Mouse (Mus musculus): ENCODE data around the gene Mettl21e. TPM values are rescaled to one million over a fixed set of nuclear protein-coding genes. Genes with fewer than 3 reads are reported as not detected.

Mettl21e gene
- polyA plus RNA-seq, 1 experiment from 2014 or later: not detected

GRCm38 (mm10) chr1:44178086-44178485 is 40.7 kb downstream of the Mettl21e start:
- 94% methylated on average over 5 of the region's 5 CpGs for WGBS
- H3K27me3 ChIP-seq (ENCODE audit: low read depth, poor library complexity, severe bottlenecking): no peaks in the 10 kb centered on the region
- no peak overlapping the region for H3K27ac ChIP-seq (replicated peaks)
- H3K4me1 ChIP-seq: no peaks in the 10 kb centered on the region
- no peaks in the 10 kb centered on the region for H3K9me3 ChIP-seq (replicated peaks)
- no peak for DNase-seq (ENCODE audit: low spot score)
- H3K36me3 ChIP-seq: peaks cover 91% of the 10 kb centered on the region
- no peak overlapping the region for H3K4me3 ChIP-seq

- H3K36me3 ChIP-seq: peaks cover 96% of the 10 kb centered on the region
- WGBS: 88% methylated on average over 8 of the region's 8 CpGs
- no peak for DNase-seq (ENCODE audit: low spot score)
Observed at GRCm38 (mm10) chr1:44173903-44174302, 44.9 kb downstream of the Mettl21e start.

GRCm38 (mm10) chr1:44172656-44173055 is 46.1 kb downstream of the Mettl21e start:
- DNase-seq (ENCODE audit: low spot score): no peak
- H3K27ac ChIP-seq (replicated peaks): no peak overlapping the region
- no peak overlapping the region for H3K4me3 ChIP-seq
- H3K27me3 ChIP-seq (ENCODE audit: low read depth, poor library complexity, severe bottlenecking): no peaks in the 10 kb centered on the region
- H3K4me1 ChIP-seq: no peaks in the 10 kb centered on the region
- H3K36me3 ChIP-seq: peaks cover 96% of the 10 kb centered on the region
- WGBS: 95% methylated on average over 4 of the region's 4 CpGs
- peaks cover 18% of the 10 kb centered on the region for H3K9me3 ChIP-seq (replicated peaks)

More at GRCm38 (mm10) chr1:44173903-44174302, 44.9 kb downstream of the Mettl21e start:
- Histone ChIP-seq H3K27ac (replicated peaks) (no peak overlapping the region), H3K4me3 (no peak overlapping the region), H3K9me3 (replicated peaks) (peaks cover 18% of the 10 kb centered on the region), H3K4me1 (no peaks in the 10 kb centered on the region), H3K27me3 (ENCODE audit: low read depth, poor library complexity, severe bottlenecking) (no peaks in the 10 kb centered on the region)

GRCm38 (mm10) chr1:44167859-44168383 is 50.8 kb downstream of the Mettl21e start:
- DNase-seq (ENCODE audit: low spot score): no peak
- Histone ChIP-seq H3K4me1 (no peaks in the 10 kb centered on the region), H3K4me3 (no peak overlapping the region), H3K36me3 (peaks cover 99% of the 10 kb centered on the region), H3K9me3 (replicated peaks) (peaks cover 18% of the 10 kb centered on the region), H3K27ac (replicated peaks) (no peak overlapping the region), H3K27me3 (ENCODE audit: low read depth, poor library complexity, severe bottlenecking) (no peaks in the 10 kb centered on the region)
- WGBS: 94% methylated on average over 3 of the region's 3 CpGs

- H3K4me1 ChIP-seq: no peaks in the 10 kb centered on the region
- DNase-seq (ENCODE audit: low spot score): no peak
- H3K27ac ChIP-seq (replicated peaks): no peak overlapping the region
- no peaks in the 10 kb centered on the region for H3K27me3 ChIP-seq (ENCODE audit: low read depth, poor library complexity, severe bottlenecking)
- no peak overlapping the region for H3K4me3 ChIP-seq
- WGBS: 96% methylated on average over 5 of the region's 5 CpGs
- no peaks in the 10 kb centered on the region for H3K9me3 ChIP-seq (replicated peaks)
- H3K36me3 ChIP-seq: peaks cover 100% of the 10 kb centered on the region
Observed at GRCm38 (mm10) chr1:44162389-44162788, 56.4 kb downstream of the Mettl21e start.

GRCm38 (mm10) chr1:44161818-44162217 is 56.9 kb downstream of the Mettl21e start:
- Histone ChIP-seq H3K4me3 (no peak overlapping the region), H3K27ac (replicated peaks) (no peak overlapping the region), H3K9me3 (replicated peaks) (no peaks in the 10 kb centered on the region), H3K36me3 (peaks cover 100% of the 10 kb centered on the region), H3K4me1 (no peaks in the 10 kb centered on the region), H3K27me3 (ENCODE audit: low read depth, poor library complexity, severe bottlenecking) (no peaks in the 10 kb centered on the region)
- no peak for DNase-seq (ENCODE audit: low spot score)
- 94% methylated on average over 6 of the region's 6 CpGs for WGBS

- Histone ChIP-seq H3K4me3 (no peak overlapping the region), H3K36me3 (peaks cover 71% of the 10 kb centered on the region), H3K9me3 (replicated peaks) (no peaks in the 10 kb centered on the region), H3K27ac (replicated peaks) (no peak overlapping the region), H3K4me1 (no peaks in the 10 kb centered on the region), H3K27me3 (ENCODE audit: low read depth, poor library complexity, severe bottlenecking) (no peaks in the 10 kb centered on the region)
- DNase-seq (ENCODE audit: low spot score): no peak
- WGBS: 92% methylated on average over 6 of the region's 6 CpGs
Observed at GRCm38 (mm10) chr1:44158317-44158716, 60.4 kb downstream of the Mettl21e start.

- H3K36me3 ChIP-seq: peaks cover 56% of the 10 kb centered on the region
- DNase-seq (ENCODE audit: low spot score): no peak
- H3K27me3 ChIP-seq (ENCODE audit: low read depth, poor library complexity, severe bottlenecking): no peaks in the 10 kb centered on the region
- H3K9me3 ChIP-seq (replicated peaks): peaks cover 10% of the 10 kb centered on the region; the same call in 1 of the 2 replicates
- no peaks in the 10 kb centered on the region for H3K4me1 ChIP-seq
- WGBS: 97% methylated on average over 4 of the region's 4 CpGs
- H3K27ac ChIP-seq (replicated peaks): no peak overlapping the region
- H3K4me3 ChIP-seq: no peak overlapping the region
Observed at GRCm38 (mm10) chr1:44155287-44155686, 63.5 kb downstream of the Mettl21e start.

Other genes with a start within 250 kb of the Mettl21e start
- gene Mettl21c, start 198.9 kb downstream of the Mettl21e start, polyA plus RNA-seq (2016; fragmentation: Nextera tagmentation; extraction: Ambion mirVana): 0.41 and 0.63 TPM in 2 replicates
- 0.16 and 0.22 TPM in 2 replicates for gene Gm8251, start 157.0 kb downstream of the Mettl21e start, polyA plus RNA-seq (2016; fragmentation: Nextera tagmentation; extraction: Ambion mirVana)
- 105 and 118 TPM in 2 replicates for gene Tex30, start 116.5 kb downstream of the Mettl21e start, polyA plus RNA-seq (2016; fragmentation: Nextera tagmentation; extraction: Ambion mirVana)
- gene Kdelc1, start 100.2 kb downstream of the Mettl21e start, polyA plus RNA-seq (2016; fragmentation: Nextera tagmentation; extraction: Ambion mirVana): 56.1 and 64.6 TPM in 2 replicates
- gene Bivm, start 100.0 kb downstream of the Mettl21e start, polyA plus RNA-seq (2016; fragmentation: Nextera tagmentation; extraction: Ambion mirVana): 22.5 and 24.7 TPM in 2 replicates
- gene Ercc5, start 71.2 kb downstream of the Mettl21e start, polyA plus RNA-seq (2016; fragmentation: Nextera tagmentation; extraction: Ambion mirVana): 29.0 and 32.8 TPM in 2 replicates